Mouse (Mus musculus): ENCODE measurements at regions not wholly inside any gene's neighbourhood (a gene's known extent, or its start where the extent isn't known, plus 50 kb on each side); places are given as distances from the start of the nearest gene placed in this dataset.
"Not testable (repeated sequence)": the region's sequence is repeated elsewhere in the genome, so short reads cannot be mapped to it uniquely, and the experiment has no call there.

GRCm38 (mm10) chrX:79760887-79761286, 89.7 kb upstream of the Mageb16 start:
- peak; percentile 3 for DNase-seq

GRCm38 (mm10) chrX:79758596-79758995, 87.4 kb upstream of the Mageb16 start:
- not testable (repeated sequence) for DNase-seq

Measured in lung, postnatal 36 days (tissue).